Mouse (Mus musculus) limb, embryonic 13.5 days (tissue): ENCODE measurements at regions not wholly inside any gene's neighbourhood (a gene's known extent, or its start where the extent isn't known, plus 50 kb on each side); places are given as distances from the start of the nearest gene placed in this dataset.

Experiments used
- ATAC-seq: fragments of 200-750 bp; cut with Nextera tagmentation; 2 replicates; pipeline ENCODE4 v1.8.0; 2017; ENCODE audit warnings: low read depth, moderate number of reproducible peaks, moderate TSS enrichment; ENCODE audit not compliant: low FRiP score
- H3K27ac ChIP-seq: fragments of 300-500 bp; sonication (generic); 2 replicates; pipeline ENCODE4 v1.5.1; 2015; ENCODE audit warnings: inconsistent platforms, mild to moderate bottlenecking, moderate library complexity
- H3K27me3 ChIP-seq: fragments of 300-500 bp; sonication (generic); 2 replicates; pipeline ENCODE4 v1.6.1; 2015; ENCODE audit warnings: mild to moderate bottlenecking, inconsistent platforms
- H3K36me3 ChIP-seq: fragments of 300-500 bp; sonication (generic); 2 replicates; pipeline ENCODE4 v1.6.1; 2015; ENCODE audit warnings: inconsistent platforms, mild to moderate bottlenecking, moderate library complexity
- H3K4me1 ChIP-seq: fragments of 300-500 bp; sonication (generic); 2 replicates; pipeline ENCODE4 v1.6.1; 2015; ENCODE audit warnings: inconsistent platforms
- H3K4me2 ChIP-seq: fragments of 300-500 bp; sonication (generic); replicated peaks from 2 replicates; pipeline ENCODE4 v1.6.1; 2015; ENCODE audit warnings: inconsistent platforms, mild to moderate bottlenecking, moderate library complexity
- H3K4me3 ChIP-seq: fragments of 300-500 bp; sonication (generic); 2 replicates; pipeline ENCODE4 v1.5.1; 2015; ENCODE audit warnings: moderate library complexity, mild to moderate bottlenecking, inconsistent platforms
- H3K9ac ChIP-seq: fragments of 300-500 bp; sonication (generic); 2 replicates; pipeline ENCODE4 v1.6.1; 2015; ENCODE audit warnings: mild to moderate bottlenecking, inconsistent platforms
- H3K9me3 ChIP-seq: fragments of 300-500 bp; sonication (generic); 2 replicates; pipeline ENCODE4 v1.6.1; 2016; ENCODE audit warnings: inconsistent platforms
- WGBS: fragments of 180-500 bp; shearing (Covaris S2); methylation state at CpG from one replicate; pipeline ENCODE4 v1.1.7; 2015; 5-methylcytosine and 5-hydroxymethylcytosine counted together

DNA sequence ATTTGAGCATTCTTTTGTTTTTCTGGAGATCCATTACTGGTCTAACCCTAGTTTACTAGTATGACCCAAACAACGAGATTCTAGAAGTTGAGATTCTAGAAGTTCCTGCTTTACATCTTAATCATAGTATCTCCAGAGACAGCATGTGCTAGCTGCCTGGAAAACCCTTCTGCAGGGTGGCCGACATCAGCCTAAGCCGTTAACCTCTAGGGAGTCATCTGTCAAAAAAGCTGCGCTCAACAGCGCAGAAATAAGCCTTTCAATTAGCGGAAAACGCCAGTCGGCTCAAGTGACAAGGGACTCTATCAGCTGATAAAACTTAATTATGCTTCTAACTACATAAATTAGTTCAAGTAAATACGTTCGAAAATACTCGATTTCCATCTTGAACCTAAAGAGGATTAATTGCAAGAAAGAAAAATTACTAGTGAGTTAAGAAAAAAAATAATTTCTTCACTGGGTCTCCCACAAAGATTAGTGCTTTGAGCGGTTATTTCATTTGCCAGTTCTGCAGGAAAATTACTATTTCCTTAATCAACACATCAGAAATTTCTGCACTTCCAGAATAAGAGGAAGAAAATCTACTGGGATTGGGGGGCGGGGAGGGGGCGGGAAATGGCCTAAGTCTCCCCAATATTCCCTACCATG lies 53.0 kb upstream of the Chd2 start:
- 1% methylated on average over 14 of the region's 14 CpGs for WGBS
- H3K4me1 ChIP-seq = peaks cover 43% of the 10 kb centered on the region
- peak overlapping the region; percentile 63 for H3K4me2 ChIP-seq
- ATAC-seq = no peak
- H3K36me3 ChIP-seq = no peaks in the 10 kb centered on the region
- peak overlapping the region; percentile 97 for H3K27ac ChIP-seq
- no peaks in the 10 kb centered on the region for H3K9me3 ChIP-seq
- H3K9ac ChIP-seq = peak overlapping the region; percentile 32
- H3K27me3 ChIP-seq = no peaks in the 10 kb centered on the region
- peak overlapping the region; percentile 25 for H3K4me3 ChIP-seq

DNA sequence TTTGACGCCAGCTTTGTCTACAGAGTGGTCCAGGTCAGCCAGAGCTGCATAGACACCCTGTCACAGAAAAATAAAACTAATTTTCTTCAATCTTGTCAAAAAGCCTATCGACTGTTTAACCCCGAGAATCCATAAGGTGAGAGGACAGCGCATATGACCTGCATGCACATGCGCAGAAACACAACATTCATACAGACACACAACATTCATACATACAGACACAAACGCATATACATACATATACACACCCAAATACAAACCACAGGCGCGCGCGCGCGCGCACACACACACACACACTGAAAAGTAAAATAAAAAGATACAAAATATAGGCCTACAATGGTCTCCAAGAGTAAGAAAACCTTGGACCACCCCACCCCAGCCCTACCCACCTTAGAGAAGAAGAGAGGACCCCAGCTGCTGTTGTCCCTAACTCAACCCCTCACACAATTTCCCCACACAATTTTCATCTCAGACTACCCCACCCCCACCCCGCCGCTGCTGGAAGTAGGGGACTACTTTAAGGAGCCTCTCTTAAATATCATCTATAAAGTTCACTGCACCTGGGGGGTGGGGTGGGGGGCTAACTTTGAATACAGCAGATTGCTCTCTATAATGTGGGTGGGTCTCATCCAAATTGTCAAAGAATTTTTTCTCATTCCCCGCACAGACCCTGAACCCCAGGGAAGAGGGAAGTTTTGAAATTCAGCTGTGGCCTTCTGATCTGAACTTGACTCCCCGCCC lies 52.2 kb upstream of the Chd2 start:
- Histone ChIP-seq H3K9me3 (no peaks in the 10 kb centered on the region), H3K4me3 (no peak overlapping the region), H3K36me3 (no peaks in the 10 kb centered on the region), H3K27ac (peak overlapping the region; percentile 97; the same call in 1 of the 2 replicates), H3K27me3 (no peaks in the 10 kb centered on the region), H3K4me2 (peak overlapping the region; percentile 63), H3K9ac (no peak overlapping the region), H3K4me1 (peaks cover 51% of the 10 kb centered on the region)
- 71% methylated on average over 17 of the region's 17 CpGs for WGBS
- ATAC-seq = no peak

DNA sequence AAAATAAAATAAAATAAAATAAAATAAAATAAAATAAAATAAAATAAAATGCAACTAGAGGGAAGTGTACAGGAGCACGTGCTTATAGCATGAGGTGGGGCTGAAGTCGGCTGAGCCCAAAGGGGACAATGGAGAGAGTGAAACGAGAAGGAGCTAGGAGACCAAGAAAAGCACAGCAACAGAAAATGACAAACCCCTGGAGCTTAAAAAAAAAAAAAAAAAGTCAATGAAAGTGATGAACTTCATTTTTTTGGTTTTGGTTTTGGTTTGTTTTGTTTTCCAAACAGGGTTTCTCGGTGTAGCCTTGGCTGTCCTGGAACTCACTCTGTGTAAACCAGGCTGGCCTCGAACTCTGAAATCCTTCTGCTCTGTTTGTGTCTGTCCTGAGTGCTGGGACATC lies 51.2 kb upstream of the Chd2 start:
- H3K36me3 ChIP-seq = no peaks in the 10 kb centered on the region
- H3K27ac ChIP-seq = no peak overlapping the region
- 91% methylated on average over 5 of the region's 5 CpGs for WGBS
- H3K4me2 ChIP-seq = no peak overlapping the region
- no peaks in the 10 kb centered on the region for H3K27me3 ChIP-seq
- H3K4me3 ChIP-seq = no peak overlapping the region
- no peaks in the 10 kb centered on the region for H3K9me3 ChIP-seq
- peaks cover 52% of the 10 kb centered on the region for H3K4me1 ChIP-seq
- no peak overlapping the region for H3K9ac ChIP-seq
- no peak for ATAC-seq
